Mouse (Mus musculus): ENCODE measurements around the gene Rhod. TPM values are rescaled to one million over a fixed set of nuclear protein-coding genes. Genes with fewer than 3 reads are reported as not detected.
"Not testable (repeated sequence)": the region's sequence is repeated elsewhere in the genome, so short reads cannot be mapped to it uniquely, and the experiment has no call there.

Gene Rhod
- polyA plus RNA-seq, 1 experiment from 2014 or later: 39.2 TPM

DNA sequence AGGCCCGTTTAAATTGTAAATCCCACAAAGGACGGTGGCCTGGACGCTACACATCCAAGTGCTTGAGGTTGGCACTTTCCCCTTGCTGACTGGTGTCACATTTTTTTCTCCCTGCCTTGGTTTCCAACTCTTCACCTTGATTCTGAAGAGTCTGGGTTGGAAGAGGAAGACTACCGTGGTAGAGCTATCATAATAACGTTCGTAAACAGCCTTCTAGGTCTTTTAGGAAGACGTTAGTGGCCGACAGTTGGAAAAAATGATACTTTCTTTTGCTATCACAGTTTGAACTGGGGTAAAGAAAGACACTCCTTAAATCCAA is 40.6 kb downstream of the Rhod start:
- 29% methylated on average over 8 of the region's 8 CpGs for WGBS
- Histone ChIP-seq H3K27ac (peak overlapping the region; percentile 91), H3K4me1 (peaks cover 18% of the 10 kb centered on the region), H3K27me3 (no peaks in the 10 kb centered on the region), H3K4me3 (peak overlapping the region; percentile 99), H3K9me3 (no peaks in the 10 kb centered on the region), H3K36me3 (no peaks in the 10 kb centered on the region), H3K4me2 (peak overlapping the region; percentile 85), H3K9ac (peak overlapping the region; percentile 89)
- no peak for ATAC-seq (ENCODE audit: insufficient number of reproducible peaks, insufficient read depth, low FRiP score, low TSS enrichment, low read depth)

DNA sequence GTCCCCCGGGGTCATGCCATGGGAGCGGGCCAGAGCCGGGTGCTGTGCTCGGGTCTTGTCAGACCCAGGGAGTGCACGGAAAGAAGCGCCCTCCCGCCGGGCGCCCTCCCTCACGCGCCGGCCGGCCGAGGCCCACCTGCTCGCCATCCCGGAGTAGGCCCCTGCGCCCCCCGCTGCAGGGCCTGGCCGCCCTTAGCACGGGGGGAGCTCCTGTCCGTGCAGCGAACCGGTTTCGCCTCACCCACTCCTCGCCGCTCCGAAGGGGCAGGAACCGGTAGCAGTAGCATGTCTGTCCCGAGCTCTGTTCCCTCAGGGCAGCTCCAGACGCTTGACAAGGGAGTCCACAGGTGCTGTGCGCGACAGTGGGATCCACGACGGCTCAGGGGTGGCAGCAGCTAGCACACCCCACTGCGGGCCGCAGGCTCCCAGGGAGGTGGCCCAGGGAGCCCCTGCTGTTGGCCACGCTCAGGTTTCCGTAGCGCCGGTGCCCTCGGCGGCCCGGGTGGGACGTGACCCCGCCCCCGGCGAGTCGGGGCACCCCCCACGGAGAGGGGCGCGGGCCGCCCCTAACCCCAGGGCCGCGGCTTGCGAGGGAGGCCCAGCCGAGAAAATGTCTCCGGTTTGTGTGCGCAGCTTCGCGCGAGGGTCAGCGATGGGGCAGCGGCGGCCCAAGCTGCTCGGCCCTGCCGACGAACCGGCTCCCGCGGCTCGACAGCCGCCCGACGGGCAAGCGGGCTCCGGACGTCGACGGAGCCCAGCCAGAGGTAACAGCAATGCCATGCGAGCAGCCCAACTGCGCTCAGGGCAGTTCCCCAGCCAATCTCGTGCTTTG is 41.2 kb downstream of the Rhod start, which contains the start of gene Kdm2a:
Gene Kdm2a, minus strand, starts transcription at position 488 of the 832 bp plus-strand sequence.
- Histone ChIP-seq H3K4me3 (peak within 1 kb of the TSS; percentile 99), H3K36me3 (peaks cover 2% of the 10 kb centered on the region; the same call in 1 of the 2 replicates), H3K27ac (peak within 1 kb of the TSS; percentile 91), H3K9me3 (no peaks in the 10 kb centered on the region), H3K4me1 (peaks cover 22% of the 10 kb centered on the region), H3K27me3 (no peaks in the 10 kb centered on the region), H3K4me2 (peak within 1 kb of the TSS; percentile 85), H3K9ac (peak within 1 kb of the TSS; percentile 89)
- peak; percentile 28 for ATAC-seq (ENCODE audit: insufficient number of reproducible peaks, insufficient read depth, low FRiP score, low TSS enrichment, low read depth)
- under 1% methylated on average over 82 of the region's 82 CpGs for WGBS

DNA sequence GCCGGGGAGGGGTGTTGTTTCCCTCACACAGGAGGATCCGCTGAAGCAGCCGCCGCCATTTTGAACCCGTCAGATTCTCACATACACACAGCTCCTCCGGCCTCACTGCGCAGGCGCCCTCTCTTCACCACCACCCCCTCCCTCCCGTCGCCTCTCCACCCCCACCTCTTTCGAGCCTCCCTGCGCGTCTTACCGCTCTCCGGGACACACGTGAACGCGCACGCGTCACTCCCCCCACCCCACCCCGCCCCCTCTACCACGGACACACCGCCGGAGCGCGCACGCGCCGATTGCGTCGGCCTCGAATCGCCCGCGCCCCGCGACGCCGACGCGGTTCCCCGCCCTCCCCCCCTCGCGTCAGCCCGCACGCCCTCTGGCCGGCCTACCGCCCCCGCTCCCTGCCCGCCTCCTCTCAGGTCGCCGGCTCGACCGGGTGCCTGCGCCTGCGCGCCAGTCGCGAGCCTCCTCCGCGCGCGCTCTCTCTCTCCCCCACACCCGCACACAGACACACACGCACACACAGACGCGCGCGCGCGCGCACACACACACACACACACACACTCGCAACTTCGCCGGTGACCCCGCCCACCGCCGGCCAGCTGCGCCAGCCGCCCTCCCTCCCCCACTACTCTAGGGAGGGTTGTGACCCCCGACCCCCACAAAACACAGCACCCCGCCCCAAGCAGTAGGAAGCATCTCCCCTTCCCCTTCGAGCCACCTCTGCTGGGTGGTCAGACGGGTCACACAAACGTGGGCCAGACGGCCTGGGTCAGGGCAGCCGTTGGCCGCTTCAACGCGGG is 42.0 kb downstream of the Rhod start:
- under 1% methylated on average over 60 of the region's 90 CpGs for WGBS
- Histone ChIP-seq H3K4me3 (peak overlapping the region; percentile 99), H3K9ac (peak overlapping the region; percentile 100), H3K4me1 (peaks cover 25% of the 10 kb centered on the region), H3K27me3 (no peaks in the 10 kb centered on the region), H3K27ac (peak overlapping the region; percentile 92), H3K36me3 (peaks cover 5% of the 10 kb centered on the region; the same call in 1 of the 2 replicates), H3K4me2 (peak overlapping the region; percentile 85), H3K9me3 (no peaks in the 10 kb centered on the region)
- peak; percentile 94 for ATAC-seq (ENCODE audit: insufficient number of reproducible peaks, insufficient read depth, low FRiP score, low TSS enrichment, low read depth)

DNA sequence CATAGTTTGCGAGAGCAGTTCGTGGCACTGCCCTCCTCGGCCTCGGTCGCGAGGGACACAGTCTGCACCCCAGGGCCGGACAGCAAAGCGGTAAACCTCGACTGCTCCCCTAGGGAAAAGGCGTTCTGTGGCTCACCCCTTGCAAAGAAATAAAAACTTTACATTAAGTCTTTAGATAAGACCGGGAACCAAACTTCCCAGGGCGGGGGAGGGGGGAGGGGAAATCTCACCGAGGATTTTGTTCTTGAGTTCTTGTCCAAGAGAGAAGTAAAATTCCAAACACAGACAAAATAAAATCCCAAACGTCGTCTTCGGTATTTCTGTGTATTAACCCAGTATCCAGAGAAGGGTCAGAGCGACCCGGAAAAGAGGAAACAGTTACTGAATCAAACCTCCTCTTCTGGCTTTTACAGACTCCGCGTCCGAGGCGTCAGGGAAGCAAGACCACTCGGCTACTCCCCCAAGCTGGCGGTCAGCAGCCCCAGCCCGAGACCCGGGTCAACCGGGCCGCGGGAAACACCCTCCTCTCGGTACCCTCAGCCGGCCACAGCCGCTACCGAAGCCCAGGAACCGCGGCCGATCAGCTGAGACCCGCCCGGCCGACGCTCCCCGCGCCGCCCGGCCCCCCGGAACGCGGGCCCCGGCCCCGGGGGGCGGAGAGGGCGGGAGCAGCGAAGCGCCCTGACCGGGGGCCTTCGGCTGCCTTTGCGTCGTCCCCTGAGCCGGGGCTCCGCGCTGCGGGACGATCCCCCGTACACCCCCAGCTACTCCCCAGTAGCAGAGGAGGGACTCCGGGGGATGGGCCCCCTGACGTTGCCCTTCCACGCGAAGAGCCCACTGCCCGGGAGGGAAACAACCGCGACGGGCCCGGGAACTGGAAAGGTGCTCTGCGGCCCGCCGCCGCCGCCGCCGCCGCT is 42.9 kb downstream of the Rhod start:
- under 1% methylated on average over 78 of the region's 80 CpGs for WGBS
- Histone ChIP-seq H3K27ac (peak overlapping the region; percentile 92), H3K9me3 (no peaks in the 10 kb centered on the region), H3K36me3 (peaks cover 12% of the 10 kb centered on the region; the same call in 1 of the 2 replicates), H3K4me1 (peaks cover 25% of the 10 kb centered on the region), H3K9ac (peak overlapping the region; percentile 100), H3K4me3 (peak overlapping the region; percentile 99), H3K27me3 (no peaks in the 10 kb centered on the region), H3K4me2 (peak overlapping the region; percentile 75)
- peak; percentile 53 for ATAC-seq (ENCODE audit: insufficient number of reproducible peaks, insufficient read depth, low FRiP score, low TSS enrichment, low read depth)

DNA sequence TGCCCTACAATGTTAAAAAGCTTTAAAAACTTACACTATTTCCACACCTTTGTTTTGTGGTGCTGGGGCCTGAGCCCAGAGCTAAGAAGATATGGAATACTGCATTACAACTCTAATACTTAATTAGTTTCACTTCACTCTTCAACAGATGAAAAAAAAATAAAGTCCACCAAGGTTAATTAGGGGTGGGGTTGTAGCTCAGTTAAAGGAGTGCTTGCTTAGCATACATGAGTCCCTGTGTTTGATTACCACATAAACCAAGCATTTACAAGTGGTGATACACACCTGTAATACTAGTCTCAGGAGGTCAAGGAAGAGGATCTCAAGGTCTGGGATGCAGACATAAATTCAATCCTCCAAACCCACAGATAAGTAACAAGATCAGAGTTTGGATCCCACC is 52.0 kb downstream of the Rhod start:
- Histone ChIP-seq H3K27me3 (no peaks in the 10 kb centered on the region), H3K4me3 (no peak overlapping the region), H3K4me2 (no peak overlapping the region), H3K36me3 (peaks cover 40% of the 10 kb centered on the region), H3K9me3 (no peaks in the 10 kb centered on the region), H3K27ac (no peak overlapping the region), H3K9ac (no peak overlapping the region), H3K4me1 (no peaks in the 10 kb centered on the region; the same call in 1 of the 2 replicates)
- no peak for ATAC-seq (ENCODE audit: insufficient number of reproducible peaks, insufficient read depth, low FRiP score, low TSS enrichment, low read depth)

DNA sequence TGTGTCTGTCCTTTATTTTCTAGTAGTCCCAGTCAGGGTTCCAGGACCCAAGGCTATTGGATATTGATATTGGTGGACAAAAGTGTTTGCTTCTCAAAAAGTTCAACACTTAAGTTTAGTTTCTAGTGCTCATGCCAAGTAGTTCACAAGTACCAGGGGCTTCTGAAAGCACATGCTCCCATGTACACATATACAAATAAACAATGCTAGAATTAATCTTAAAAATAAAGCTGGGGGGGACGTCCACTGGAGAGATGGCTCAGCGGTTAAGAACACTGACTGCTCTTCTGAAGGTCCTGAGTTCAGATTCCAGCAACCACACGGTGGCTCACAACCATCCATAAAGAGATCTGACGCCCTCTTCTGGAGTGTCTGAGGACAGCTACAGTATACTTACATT is 54.2 kb downstream of the Rhod start:
- H3K4me2 ChIP-seq: no peak overlapping the region
- H3K9ac ChIP-seq: no peak overlapping the region
- no peaks in the 10 kb centered on the region for H3K9me3 ChIP-seq
- ATAC-seq (ENCODE audit: insufficient number of reproducible peaks, insufficient read depth, low FRiP score, low TSS enrichment, low read depth): no peak
- WGBS: 82% methylated on average over 4 of the region's 4 CpGs
- peaks cover 37% of the 10 kb centered on the region for H3K36me3 ChIP-seq
- H3K4me1 ChIP-seq: no peaks in the 10 kb centered on the region; the same call in 1 of the 2 replicates
- H3K4me3 ChIP-seq: no peak overlapping the region
- H3K27me3 ChIP-seq: no peaks in the 10 kb centered on the region
- H3K27ac ChIP-seq: no peak overlapping the region

DNA sequence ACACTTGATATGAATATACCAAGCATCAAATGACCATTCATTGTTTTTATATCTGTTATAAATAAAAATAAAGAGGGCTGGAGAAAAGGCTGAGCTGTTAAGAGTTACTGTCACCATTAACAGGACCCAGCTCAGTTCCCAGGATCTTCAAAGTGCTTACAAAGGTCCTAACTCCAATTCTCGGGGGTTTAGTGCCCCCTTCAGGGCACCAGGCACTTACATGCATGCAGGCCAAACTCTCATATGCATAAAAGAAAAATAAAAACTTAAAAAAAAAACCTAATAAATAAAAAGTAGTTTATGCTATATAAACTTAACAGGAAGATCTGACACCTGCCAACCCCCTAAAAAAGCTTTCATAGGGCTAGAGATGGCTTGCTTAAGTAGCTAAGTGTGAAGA is 54.9 kb downstream of the Rhod start:
- Histone ChIP-seq H3K4me1 (no peaks in the 10 kb centered on the region; the same call in 1 of the 2 replicates), H3K4me2 (no peak overlapping the region), H3K4me3 (no peak overlapping the region), H3K9ac (no peak overlapping the region), H3K9me3 (no peaks in the 10 kb centered on the region), H3K36me3 (peaks cover 37% of the 10 kb centered on the region), H3K27me3 (no peaks in the 10 kb centered on the region), H3K27ac (no peak overlapping the region)
- no peak for ATAC-seq (ENCODE audit: insufficient number of reproducible peaks, insufficient read depth, low FRiP score, low TSS enrichment, low read depth)
- 51% methylated on average over 1 of the region's 1 CpGs for WGBS

DNA sequence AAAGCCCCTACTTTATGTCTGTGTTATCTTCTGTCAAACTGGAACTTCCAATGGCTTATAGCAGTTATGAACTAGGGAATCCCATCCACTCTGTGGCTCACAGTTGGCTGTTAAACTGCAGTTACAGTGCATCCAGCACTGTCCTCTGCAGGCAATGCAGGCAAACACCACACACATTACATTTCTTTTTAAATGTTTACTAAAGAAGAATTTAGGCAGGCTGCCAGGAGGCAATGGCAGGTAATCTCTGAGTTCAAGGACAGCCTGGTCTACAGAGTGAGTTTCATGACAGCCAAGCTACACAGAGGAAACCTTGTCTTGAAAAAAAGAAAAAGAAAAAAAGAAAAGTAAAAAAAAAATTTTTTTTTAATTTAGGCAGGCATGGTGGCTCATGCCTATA is 55.9 kb downstream of the Rhod start:
- H3K9ac ChIP-seq: no peak overlapping the region
- H3K9me3 ChIP-seq: no peaks in the 10 kb centered on the region
- H3K27ac ChIP-seq: no peak overlapping the region
- H3K36me3 ChIP-seq: peaks cover 42% of the 10 kb centered on the region
- ATAC-seq (ENCODE audit: insufficient number of reproducible peaks, insufficient read depth, low FRiP score, low TSS enrichment, low read depth): no peak
- H3K4me2 ChIP-seq: no peak overlapping the region
- no peak overlapping the region for H3K4me3 ChIP-seq
- no peaks in the 10 kb centered on the region; the same call in 1 of the 2 replicates for H3K4me1 ChIP-seq
- no peaks in the 10 kb centered on the region for H3K27me3 ChIP-seq

DNA sequence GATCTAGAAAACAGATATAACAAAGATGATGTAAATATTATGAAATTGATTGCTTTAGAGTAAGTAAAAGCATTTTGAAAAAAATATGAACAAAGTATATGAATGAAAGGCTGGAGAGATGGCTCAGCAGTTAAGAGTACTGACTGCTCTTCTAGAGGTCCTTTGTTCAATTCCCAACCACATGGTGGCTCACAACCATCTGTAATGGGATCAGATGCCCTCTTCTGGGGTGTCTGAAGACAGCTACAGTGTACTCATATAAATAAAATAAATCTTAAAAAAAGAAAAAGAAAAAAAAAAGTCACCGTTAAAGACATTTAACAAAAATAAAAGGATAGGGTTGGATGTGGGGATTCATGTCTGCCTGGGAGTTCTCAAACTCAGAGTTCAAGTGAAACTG is 56.9 kb downstream of the Rhod start:
- not testable (repeated sequence) for ATAC-seq (ENCODE audit: insufficient number of reproducible peaks, insufficient read depth, low FRiP score, low TSS enrichment, low read depth); H3K27ac ChIP-seq; H3K4me3 ChIP-seq; H3K27me3 ChIP-seq; H3K4me1 ChIP-seq; H3K4me2 ChIP-seq; H3K9ac ChIP-seq; H3K9me3 ChIP-seq
- WGBS: 79% methylated on average over 1 of the region's 1 CpGs
- H3K36me3 ChIP-seq: peaks cover 37% of the 10 kb centered on the region
